Mouse (Mus musculus) heart, embryonic 10.5 days (tissue): ENCODE measurements around the gene Tshz3. TPM values are rescaled to one million over a fixed set of nuclear protein-coding genes. Genes with fewer than 3 reads are reported as not detected.

Experiments
- DNase-seq: peaks from one replicate; pipeline ENCODE4 v3.0.0-alpha.2; 2017; ENCODE audit warnings: low spot score
- H3K27ac ChIP-seq: fragments of 300-500 bp; sonication (generic); 2 replicates; pipeline ENCODE4 v1.5.1; 2016; ENCODE audit warnings: mild to moderate bottlenecking
- H3K27me3 ChIP-seq: fragments of 300-500 bp; sonication (generic); 2 replicates; pipeline ENCODE4 v1.6.1; 2016; ENCODE audit warnings: mild to moderate bottlenecking; ENCODE audit not compliant: poor library complexity, insufficient read depth, severe bottlenecking
- H3K36me3 ChIP-seq: fragments of 300-500 bp; sonication (generic); 2 replicates; pipeline ENCODE4 v1.6.1; 2016; ENCODE audit warnings: mild to moderate bottlenecking, moderate library complexity
- H3K4me1 ChIP-seq: fragments of 300-500 bp; sonication (generic); 2 replicates; pipeline ENCODE4 v1.6.1; 2016; ENCODE audit warnings: mild to moderate bottlenecking
- H3K4me3 ChIP-seq: fragments of 300-500 bp; sonication (generic); 2 replicates; pipeline ENCODE4 v1.5.1; 2016; ENCODE audit warnings: mild to moderate bottlenecking, moderate library complexity
- H3K9me3 ChIP-seq: fragments of 300-500 bp; sonication (generic); 2 replicates; pipeline ENCODE4 v1.6.1; 2016; ENCODE audit warnings: mild to moderate bottlenecking, moderate library complexity
- WGBS: fragments of 180-500 bp; shearing (Covaris S2); methylation state at CpG from one replicate; pipeline ENCODE4 v1.1.7; 2016; 5-methylcytosine and 5-hydroxymethylcytosine counted together
- polyA plus RNA-seq: library from polyadenylated mRNA; unstranded; fragments of >200 nt; fragmentation: Nextera tagmentation; extraction: Ambion mirVana; gene quantifications from 2 replicates; pipeline ENCODE4 v1.2.1, GENCODE M21; 2016

Tshz3 gene
- polyA plus RNA-seq, 1 experiment from 2014 or later, result 5.5 TPM

DNA sequence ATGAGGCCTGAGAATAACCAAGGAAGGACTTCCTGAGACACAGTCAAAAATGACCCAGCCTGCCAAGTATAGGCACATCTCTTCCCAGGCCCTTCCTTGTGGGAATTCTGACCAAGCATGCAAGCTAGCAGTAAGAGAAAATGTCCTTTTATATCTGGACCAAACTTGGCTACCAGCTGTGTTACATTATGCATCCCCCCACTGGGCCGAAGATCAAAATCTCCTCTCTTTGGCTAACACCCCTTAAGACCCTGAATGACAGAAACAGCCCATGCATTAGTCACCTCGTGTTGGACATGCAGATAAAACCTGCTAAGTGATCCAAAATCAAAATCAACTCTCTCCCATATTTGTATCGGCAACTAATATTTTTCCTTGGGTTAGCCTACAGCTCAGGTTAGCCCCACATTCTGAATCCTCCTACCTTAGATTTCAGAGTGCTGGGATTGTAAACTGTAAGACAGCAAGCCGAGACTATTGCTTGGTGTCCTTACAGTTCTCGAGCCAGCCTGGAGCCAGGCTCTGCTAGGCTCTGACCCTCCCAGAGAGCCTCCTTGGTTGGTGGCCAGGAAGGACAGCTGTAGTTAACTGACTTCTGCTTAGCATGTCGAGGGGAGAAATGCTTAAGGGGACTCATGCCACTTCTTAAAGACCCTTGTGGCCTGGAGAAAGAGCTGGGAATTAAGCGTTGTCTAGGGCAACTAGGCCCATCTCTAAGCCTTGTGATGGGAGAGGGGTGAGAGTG is 8.7 kb upstream of the Tshz3 start:
- DNase-seq, result no peak
- Histone ChIP-seq H3K4me1 (peaks cover 6% of the 10 kb centered on the region; the same call in 1 of the 2 replicates), H3K27ac (no peak overlapping the region), H3K36me3 (no peaks in the 10 kb centered on the region), H3K9me3 (no peaks in the 10 kb centered on the region), H3K27me3 (peaks cover 75% of the 10 kb centered on the region), H3K4me3 (no peak overlapping the region)
- WGBS, result 57% methylated on average over 7 of the region's 7 CpGs

DNA sequence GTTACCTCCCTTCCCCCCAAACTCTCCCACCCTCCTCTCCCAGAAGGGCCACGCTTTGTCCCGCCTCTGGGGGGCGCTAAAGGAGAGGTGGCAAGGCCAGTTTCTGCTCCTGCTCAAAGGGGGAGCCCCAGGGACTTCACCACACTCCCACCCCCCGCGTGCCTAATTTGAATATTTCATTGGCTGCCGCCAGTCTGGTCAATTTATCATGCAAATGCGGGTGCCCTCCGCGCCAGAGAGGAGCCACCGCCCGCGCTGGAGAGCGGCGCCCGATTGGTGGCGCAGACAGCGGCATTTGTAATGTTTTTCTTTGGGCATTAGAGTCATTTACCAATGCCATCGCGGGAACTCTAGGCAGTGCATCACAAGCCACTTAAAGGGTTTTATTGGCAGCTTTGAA is 7.4 kb upstream of the Tshz3 start:
- DNase-seq, result no peak
- H3K9me3 ChIP-seq, result no peaks in the 10 kb centered on the region
- WGBS, result 1% methylated on average over 19 of the region's 19 CpGs
- peak overlapping the region; percentile 9; the same call in 1 of the 2 replicates for H3K4me3 ChIP-seq
- peaks cover 12% of the 10 kb centered on the region for H3K4me1 ChIP-seq
- peaks cover 88% of the 10 kb centered on the region for H3K27me3 ChIP-seq
- H3K27ac ChIP-seq, result no peak overlapping the region
- H3K36me3 ChIP-seq, result no peaks in the 10 kb centered on the region

DNA sequence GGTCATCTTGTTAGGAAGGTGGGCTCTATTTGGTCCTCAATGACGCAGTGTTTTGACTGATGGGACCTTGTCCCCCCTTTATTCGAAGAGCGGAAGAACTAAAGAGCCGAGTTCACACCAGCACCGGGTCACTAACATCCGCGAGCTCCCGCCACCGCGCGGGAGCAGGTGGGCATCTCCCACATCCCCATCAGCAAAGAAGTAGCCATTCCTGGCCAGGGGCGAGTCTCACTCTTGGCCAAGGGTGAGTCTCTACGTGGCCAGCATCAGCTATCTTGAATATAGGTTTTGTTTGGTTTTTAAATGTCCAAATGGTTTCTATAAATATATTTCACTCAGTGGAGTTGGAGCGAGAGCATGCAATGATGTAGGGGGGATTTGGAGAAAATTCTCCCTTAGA is 6.3 kb upstream of the Tshz3 start:
- Histone ChIP-seq H3K36me3 (no peaks in the 10 kb centered on the region), H3K4me3 (no peak overlapping the region), H3K27me3 (peaks cover 84% of the 10 kb centered on the region), H3K27ac (no peak overlapping the region), H3K4me1 (peaks cover 20% of the 10 kb centered on the region), H3K9me3 (no peaks in the 10 kb centered on the region)
- WGBS, result 2% methylated on average over 14 of the region's 14 CpGs
- DNase-seq, result no peak

DNA sequence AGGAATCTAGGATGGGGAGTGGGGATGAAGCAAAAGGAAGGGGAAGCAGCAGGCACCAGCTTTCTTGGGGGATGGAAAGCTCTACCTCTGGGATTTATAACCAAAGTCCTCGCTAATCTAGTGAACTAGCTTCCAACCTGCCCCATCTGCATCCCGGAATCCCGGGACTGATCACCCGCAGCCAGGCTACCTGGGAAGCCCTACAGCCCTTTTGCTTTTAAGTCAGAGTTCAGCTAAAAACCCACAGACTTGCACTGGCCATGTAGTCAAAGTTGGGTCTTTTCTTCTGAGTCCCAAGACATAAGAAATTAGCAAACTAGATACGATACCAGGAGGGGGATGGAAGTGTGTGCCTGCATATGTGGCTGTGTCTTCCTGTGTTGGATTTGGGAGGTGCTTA is 5.5 kb upstream of the Tshz3 start:
- Histone ChIP-seq H3K27me3 (peaks cover 84% of the 10 kb centered on the region), H3K27ac (no peak overlapping the region), H3K36me3 (no peaks in the 10 kb centered on the region), H3K9me3 (no peaks in the 10 kb centered on the region), H3K4me3 (no peak overlapping the region), H3K4me1 (peaks cover 27% of the 10 kb centered on the region)
- DNase-seq, result no peak
- 1% methylated on average over 5 of the region's 5 CpGs for WGBS

DNA sequence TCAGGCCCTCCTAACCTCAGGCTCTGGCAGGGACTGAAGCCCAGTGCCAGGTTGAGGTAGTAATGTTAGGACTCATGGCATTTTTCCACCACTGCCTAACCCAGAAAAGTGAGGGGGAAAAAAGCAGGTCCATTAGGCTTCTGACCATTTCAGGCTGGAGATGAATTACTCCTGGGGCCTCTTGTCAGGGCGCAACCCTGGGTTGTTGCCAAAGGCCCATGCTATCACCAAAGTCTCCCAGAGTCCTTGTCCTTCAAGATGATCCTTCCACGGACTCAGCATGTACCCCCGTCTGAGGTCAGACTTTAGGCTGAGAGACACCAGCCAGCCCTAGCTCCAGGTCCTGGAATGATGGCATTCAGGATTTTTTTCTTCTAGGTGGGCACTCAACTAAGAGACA is 4.8 kb upstream of the Tshz3 start:
- peaks cover 80% of the 10 kb centered on the region for H3K27me3 ChIP-seq
- H3K4me3 ChIP-seq, result no peak overlapping the region
- WGBS, result 20% methylated on average over 3 of the region's 3 CpGs
- DNase-seq, result no peak
- no peaks in the 10 kb centered on the region for H3K36me3 ChIP-seq
- no peak overlapping the region for H3K27ac ChIP-seq
- peaks cover 27% of the 10 kb centered on the region for H3K4me1 ChIP-seq
- H3K9me3 ChIP-seq, result no peaks in the 10 kb centered on the region

DNA sequence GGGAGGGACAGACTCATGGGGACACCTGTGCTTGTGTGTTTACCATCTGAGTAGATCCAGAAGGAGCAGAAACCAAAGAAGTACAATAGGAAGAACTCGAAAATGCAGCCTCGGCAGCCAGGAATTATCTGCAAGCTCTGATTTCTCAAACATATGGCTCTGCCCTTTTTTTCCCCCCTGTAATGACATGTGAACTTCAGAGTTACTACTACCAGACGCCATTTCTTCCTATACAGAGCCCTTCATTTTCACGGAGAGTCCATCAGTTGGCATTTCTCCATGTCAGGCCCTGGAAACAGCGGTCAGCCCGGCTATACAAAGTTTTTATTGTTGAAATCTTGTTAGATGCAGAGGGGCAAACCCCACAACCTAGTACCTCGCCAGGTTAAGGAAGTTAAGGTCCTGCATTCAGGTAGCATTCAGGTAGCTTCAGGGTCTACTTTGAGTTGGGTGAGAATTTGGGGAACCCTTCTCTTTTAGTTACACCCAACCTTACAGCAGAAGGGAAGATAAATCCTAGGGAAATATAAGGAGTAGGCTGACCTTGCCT is 3.2 kb upstream of the Tshz3 start:
- DNase-seq, result no peak
- no peaks in the 10 kb centered on the region for H3K9me3 ChIP-seq
- H3K4me3 ChIP-seq, result peak overlapping the region; percentile 89
- WGBS, result 9% methylated on average over 7 of the region's 7 CpGs
- H3K4me1 ChIP-seq, result peaks cover 34% of the 10 kb centered on the region
- H3K27me3 ChIP-seq, result peaks cover 70% of the 10 kb centered on the region
- H3K36me3 ChIP-seq, result no peaks in the 10 kb centered on the region
- H3K27ac ChIP-seq, result no peak overlapping the region

DNA sequence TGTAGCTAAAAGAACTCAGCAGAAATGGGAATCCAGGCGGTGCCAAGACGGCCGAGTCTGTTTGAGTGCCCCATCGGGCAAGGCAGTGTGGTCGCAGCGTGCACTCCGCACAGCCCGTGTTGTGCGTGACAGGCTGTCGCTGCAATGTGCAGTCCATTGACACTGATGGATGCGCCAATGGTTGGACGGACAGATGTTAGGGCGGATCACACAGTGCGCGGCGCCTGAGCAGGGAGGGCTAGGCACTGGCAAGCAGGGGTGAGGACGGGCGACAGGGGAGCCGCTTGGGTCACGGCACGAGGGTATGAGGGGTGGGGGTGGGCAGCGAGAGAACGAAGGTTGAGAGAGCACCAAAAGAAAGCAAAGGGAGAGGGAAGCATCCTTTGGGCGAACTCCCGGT is 2.6 kb upstream of the Tshz3 start:
- H3K4me3 ChIP-seq, result peak overlapping the region; percentile 89
- no peaks in the 10 kb centered on the region for H3K9me3 ChIP-seq
- H3K27me3 ChIP-seq, result peaks cover 68% of the 10 kb centered on the region
- no peaks in the 10 kb centered on the region for H3K36me3 ChIP-seq
- under 1% methylated on average over 25 of the region's 25 CpGs for WGBS
- H3K4me1 ChIP-seq, result peaks cover 34% of the 10 kb centered on the region
- H3K27ac ChIP-seq, result peak overlapping the region; percentile 88
- no peak for DNase-seq

DNA sequence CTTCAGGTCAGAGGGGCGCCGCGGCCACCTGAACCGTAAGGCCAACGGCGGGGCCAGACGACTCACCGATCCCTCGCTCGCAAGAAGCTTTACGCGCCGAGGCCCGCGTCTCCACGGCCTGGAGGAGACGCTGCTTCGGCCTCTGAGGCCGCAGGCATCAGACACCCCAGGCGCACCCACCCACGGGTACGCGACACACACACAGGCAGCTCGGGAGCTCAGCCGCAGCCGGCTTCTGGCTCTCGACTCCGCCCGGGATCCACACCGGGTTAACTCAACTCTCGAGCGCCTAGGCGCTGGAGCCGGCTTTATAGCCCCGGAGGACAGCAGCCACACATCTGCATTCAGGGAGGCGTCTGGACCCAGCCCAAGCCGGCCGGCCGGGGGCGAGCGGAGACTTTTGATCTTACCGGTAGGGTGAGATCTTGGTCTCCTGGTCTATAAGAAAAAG is 2.1 kb upstream of the Tshz3 start:
- Histone ChIP-seq H3K4me1 (peaks cover 29% of the 10 kb centered on the region), H3K27ac (peak overlapping the region; percentile 88)
- WGBS, result under 1% methylated on average over 42 of the region's 42 CpGs

DNA sequence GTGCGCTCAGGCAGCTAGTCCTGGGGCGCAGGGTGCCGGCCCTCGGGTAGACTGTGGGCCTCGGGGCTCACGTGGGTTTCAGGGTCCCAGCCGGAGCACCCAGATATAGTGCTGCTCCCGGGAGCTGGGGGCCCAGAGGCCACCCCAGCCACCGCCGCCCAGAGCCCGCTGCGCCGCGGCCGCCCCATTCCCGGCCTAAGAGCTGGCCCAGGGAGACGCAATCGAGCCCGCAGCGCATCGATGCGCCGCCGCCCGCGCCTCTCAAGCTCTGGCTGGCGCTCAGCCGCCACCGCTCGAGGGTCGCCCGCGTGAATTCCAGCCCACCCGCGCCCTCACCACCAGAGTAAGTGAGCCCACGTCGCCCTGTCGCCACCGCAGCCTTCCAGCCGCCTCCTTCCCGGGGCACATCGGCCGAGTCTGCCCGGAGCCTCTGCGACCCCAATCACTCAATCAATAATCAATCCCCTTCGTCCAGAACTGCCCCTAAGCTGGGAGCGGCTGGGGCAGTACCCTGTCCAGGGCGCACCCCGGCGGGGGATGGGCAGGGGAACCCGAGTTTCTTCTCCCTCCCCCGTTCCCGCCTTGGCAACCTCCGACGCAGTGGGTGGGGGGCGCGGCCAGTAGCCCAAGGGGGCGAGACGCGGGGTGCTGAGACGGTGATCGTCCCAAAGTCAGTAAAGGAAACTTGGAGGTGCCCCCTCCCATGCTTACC is 1.4 kb upstream of the Tshz3 start:
- H3K27ac ChIP-seq, result peak overlapping the region; percentile 88
- WGBS, result under 1% methylated on average over 62 of the region's 62 CpGs
- H3K9me3 ChIP-seq, result no peaks in the 10 kb centered on the region
- DNase-seq, result no peak
- H3K4me3 ChIP-seq, result peak overlapping the region; percentile 89
- peaks cover 63% of the 10 kb centered on the region for H3K27me3 ChIP-seq
- H3K4me1 ChIP-seq, result peaks cover 27% of the 10 kb centered on the region
- H3K36me3 ChIP-seq, result no peaks in the 10 kb centered on the region

More for the DNA sequence above, 2.1 kb upstream of the Tshz3 start:
- Histone ChIP-seq H3K27me3 (peaks cover 67% of the 10 kb centered on the region), H3K36me3 (no peaks in the 10 kb centered on the region), H3K9me3 (no peaks in the 10 kb centered on the region), H3K4me3 (peak overlapping the region; percentile 89)
- DNase-seq, result no peak

DNA sequence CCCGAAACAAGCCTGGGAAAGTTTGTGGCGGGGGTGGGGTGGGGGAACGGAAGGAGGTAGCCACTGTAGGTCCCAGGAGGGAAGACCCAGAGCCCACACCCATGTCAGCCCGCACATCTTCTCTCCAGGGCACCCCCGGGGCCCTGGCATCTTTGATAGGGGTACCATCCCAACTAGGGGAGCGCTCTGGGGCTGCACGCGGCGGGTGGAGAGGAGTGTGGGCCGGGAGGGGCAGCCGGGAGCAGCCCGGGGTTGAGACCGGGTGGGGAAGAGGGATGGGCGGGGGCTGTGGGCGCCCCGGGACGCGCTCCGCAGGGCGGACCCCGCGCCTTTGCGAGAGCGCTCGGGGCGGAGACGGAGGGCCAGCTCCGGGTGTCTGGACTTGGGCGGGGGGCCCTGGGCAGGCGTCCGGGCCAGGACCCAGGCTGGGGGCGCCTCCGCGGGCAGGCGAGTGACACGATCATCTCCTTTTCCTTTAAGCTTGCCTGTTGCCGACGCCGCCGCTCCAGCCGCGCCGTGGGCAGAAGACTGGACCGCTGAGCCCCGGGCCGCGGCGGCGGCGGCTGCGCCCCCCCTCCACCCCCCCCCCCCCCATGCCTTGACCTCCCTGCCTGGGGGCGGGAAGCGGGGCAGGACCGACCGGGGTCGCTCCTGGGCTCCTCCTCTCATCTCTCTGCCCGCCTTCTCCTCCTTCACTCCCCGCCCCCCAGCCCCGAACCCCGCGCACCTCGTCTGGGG is 631 bp upstream of the Tshz3 start:
- H3K4me1 ChIP-seq, result peaks cover 27% of the 10 kb centered on the region
- peak overlapping the region; percentile 89 for H3K4me3 ChIP-seq
- H3K36me3 ChIP-seq, result no peaks in the 10 kb centered on the region
- no peaks in the 10 kb centered on the region for H3K9me3 ChIP-seq
- DNase-seq, result no peak
- WGBS, result under 1% methylated on average over 31 of the region's 62 CpGs
- peak overlapping the region; percentile 88 for H3K27ac ChIP-seq
- H3K27me3 ChIP-seq, result peaks cover 56% of the 10 kb centered on the region

DNA sequence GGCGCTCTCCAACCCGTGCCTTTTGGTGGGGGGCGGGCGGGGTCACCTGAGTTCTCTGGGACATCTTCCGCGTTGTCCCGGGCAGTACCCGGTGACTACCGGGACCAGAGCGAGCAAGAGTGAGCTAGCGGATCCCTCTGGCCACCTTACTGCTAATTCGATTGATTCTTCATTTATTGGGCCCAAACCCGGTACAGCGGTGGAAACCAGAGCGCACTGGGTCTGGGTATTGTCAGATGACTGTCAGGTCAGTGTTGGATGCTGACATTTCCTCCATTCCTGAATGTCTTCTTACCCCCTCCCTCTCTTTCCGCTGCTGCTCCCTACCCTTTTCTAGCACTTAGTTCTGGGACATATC is 650 bp downstream of the Tshz3 start:
- Histone ChIP-seq H3K27ac (peak overlapping the region; percentile 88), H3K36me3 (no peaks in the 10 kb centered on the region), H3K27me3 (peaks cover 47% of the 10 kb centered on the region), H3K9me3 (no peaks in the 10 kb centered on the region), H3K4me3 (peak overlapping the region; percentile 89), H3K4me1 (peaks cover 27% of the 10 kb centered on the region)
- under 1% methylated on average over 16 of the region's 16 CpGs for WGBS
- DNase-seq, result no peak

DNA sequence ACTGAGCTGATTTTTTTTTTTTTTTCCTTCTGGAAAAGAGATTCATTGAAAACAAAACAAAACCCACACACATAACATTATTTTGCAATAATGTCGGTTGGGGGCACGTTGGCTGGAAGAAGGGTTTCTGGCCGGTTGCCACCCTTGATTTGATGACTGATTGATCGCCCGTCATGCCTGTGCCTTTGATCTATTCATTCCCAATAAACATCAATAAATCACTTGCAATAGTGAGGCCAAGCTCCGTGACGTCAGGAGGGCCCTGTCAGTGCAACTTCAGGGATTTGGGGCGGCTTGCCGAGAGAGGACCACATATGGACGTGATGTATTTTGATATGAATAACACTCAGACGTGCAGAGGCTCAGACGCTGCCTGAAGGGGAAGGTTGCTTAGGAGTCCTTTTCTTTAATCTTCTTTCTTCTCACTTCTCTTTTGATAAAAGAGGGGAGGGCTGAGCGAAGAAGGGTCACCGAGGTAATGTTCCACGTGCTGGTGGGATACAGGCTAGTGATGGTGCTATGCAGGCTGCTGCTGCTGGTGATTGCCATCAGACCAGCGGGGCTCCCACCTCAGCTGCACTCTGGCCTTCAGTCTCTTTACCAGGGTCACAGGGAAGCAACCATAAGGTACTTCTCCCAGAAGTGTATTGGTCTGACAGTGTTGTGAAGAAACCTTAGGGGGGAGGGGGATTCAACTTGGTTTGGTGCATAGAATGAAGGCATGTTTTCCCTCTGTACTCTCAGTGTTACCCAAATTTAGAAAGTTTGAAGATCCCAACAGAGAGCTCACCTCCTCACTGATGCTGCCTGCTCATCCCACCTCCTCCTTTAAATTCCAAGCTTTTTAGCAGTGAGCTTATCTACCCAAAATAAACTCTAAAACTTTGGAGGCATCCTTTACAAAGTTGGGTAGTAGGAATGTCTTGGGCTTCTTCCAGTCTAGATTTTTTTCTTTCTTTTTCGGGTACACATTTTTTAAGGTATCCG is 1.4 kb downstream of the Tshz3 start:
- Histone ChIP-seq H3K36me3 (no peaks in the 10 kb centered on the region), H3K27me3 (peaks cover 40% of the 10 kb centered on the region), H3K4me1 (peaks cover 27% of the 10 kb centered on the region), H3K4me3 (peak overlapping the region; percentile 89), H3K9me3 (no peaks in the 10 kb centered on the region), H3K27ac (no peak overlapping the region)
- WGBS, result 11% methylated on average over 18 of the region's 18 CpGs
- no peak for DNase-seq
